ENCODE assay signal across 10 mouse cellular contexts in the genomic region with DNA sequence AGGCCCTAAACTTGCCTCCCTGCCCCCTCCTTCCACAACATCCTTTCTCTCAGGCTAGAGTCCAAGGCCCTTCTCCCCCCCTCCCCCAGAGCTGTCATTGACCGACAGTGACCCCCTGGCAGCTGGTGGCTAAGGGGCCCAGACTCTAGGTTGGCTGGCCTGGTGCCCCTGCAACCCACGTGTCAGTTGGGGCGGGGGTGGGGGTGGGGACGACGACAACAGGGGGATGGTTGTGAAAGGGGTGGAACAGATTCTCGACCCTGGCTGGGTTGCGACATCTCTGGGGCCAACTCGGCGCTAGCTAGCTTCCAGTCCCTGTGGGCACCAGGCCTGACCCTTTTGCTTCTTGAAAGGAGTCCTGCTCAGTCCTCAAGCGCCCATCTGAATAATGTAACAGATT. TPM values are rescaled to one million over a fixed set of nuclear protein-coding genes. Genes with fewer than 3 reads are reported as not detected.
DNase-seq lines count a peak whose midpoint lies in the region; ATAC-seq and TF ChIP-seq lines count a peak whose summit lies in the region.
"Had no signal": no experiment of that assay in that cellular context is flagged by ENCODE, and none has a peak within 500 bp of the region (broad histone marks: within the 10 kb centered on the region; RNA-seq: fewer than 3 reads in every experiment).

No protein-coding gene starts in this region.

- 0 out of 2 replicates have a peak overlapping the region, but pooled peaks have one; percentile 42 for H3K9ac ChIP-seq in heart, embryonic 13.5 days
- H3K9ac ChIP-seq in liver, embryonic 11.5 days (ENCODE audit: low read depth, low read length) = peak overlapping the region; percentile 10; the same call in 1 of the 2 replicates

- H3K36me3 ChIP-seq in heart, embryonic 13.5 days = peaks cover 17% of the 10 kb centered on the region
- H3K36me3 ChIP-seq in liver, embryonic 11.5 days (ENCODE audit: control insufficient read depth, insufficient read depth, low read length) = peaks cover 12% of the 10 kb centered on the region
- H3K36me3 ChIP-seq in myocyte (ENCODE audit: control insufficient read depth, insufficient read depth) = no peaks in the 10 kb centered on the region

- 0 out of 2 replicates have a peak, but pooled peaks cover 2% of the 10 kb centered on the region for H3K4me1 ChIP-seq in cerebellum, adult 2 months (ENCODE audit: control insufficient read depth, insufficient read depth, low read length)
- H3K4me1 ChIP-seq in heart, embryonic 13.5 days = peaks cover 58% of the 10 kb centered on the region
- H3K4me1 ChIP-seq in liver, embryonic 11.5 days (replicated peaks; ENCODE audit: control insufficient read depth, insufficient read depth, low read length) = peaks cover 47% of the 10 kb centered on the region

- peak overlapping the region; percentile 22 for H3K4me2 ChIP-seq in heart, embryonic 13.5 days
- peak overlapping the region; percentile 24 for H3K4me2 ChIP-seq in liver, embryonic 11.5 days
- no peak overlapping the region for H3K4me2 ChIP-seq in myocyte (ENCODE audit: low read depth)

- H3K79me2 ChIP-seq in myocyte (ENCODE audit: control insufficient read depth, insufficient read depth) = no peaks in the 10 kb centered on the region

- H3K27ac ChIP-seq in cerebellum, adult 2 months (ENCODE audit: insufficient read depth, low read length) = no peak overlapping the region
- peak overlapping the region; percentile 92 for H3K27ac ChIP-seq in heart, embryonic 13.5 days (replicated peaks)
- peak overlapping the region; percentile 95 for H3K27ac ChIP-seq in liver, embryonic 11.5 days (ENCODE audit: low read depth, low read length)

- no peak overlapping the region for H3K4me3 ChIP-seq in cerebellum, adult 2 months (replicated peaks; ENCODE audit: insufficient read depth, low read depth, low read length)
- no peak overlapping the region for H3K4me3 ChIP-seq in heart, embryonic 13.5 days
- H3K4me3 ChIP-seq in liver, embryonic 11.5 days (ENCODE audit: low read depth, low read length) = no peak overlapping the region
- H3K4me3 ChIP-seq in myocyte = no peak overlapping the region

- H3K9me3 ChIP-seq in heart, embryonic 13.5 days = no peaks in the 10 kb centered on the region
- H3K9me3 ChIP-seq in liver, embryonic 11.5 days (ENCODE audit: control insufficient read depth, low read length) = no peaks in the 10 kb centered on the region

- DNase-seq in cerebellum, adult 2 months = peak; percentile 25 to 51
- no peak for DNase-seq in cerebellum, postnatal 36 days
- DNase-seq in ovary, postnatal 36 days (ENCODE audit: low spot score) = peak; percentile 54
- DNase-seq in ovary, postnatal 14 days (ENCODE audit: low spot score) = no peak
- no peak for DNase-seq in liver, embryonic 11.5 days (ENCODE audit: low spot score)

- WGBS in cerebellum, adult 2 months = 26% methylated on average over 10 of the region's 10 CpGs
- WGBS in heart, embryonic 13.5 days = 18% methylated on average over 10 of the region's 10 CpGs
- WGBS in liver, embryonic 11.5 days = 11% methylated on average over 10 of the region's 10 CpGs

- TF ChIP-seq POLR2A in cerebellum, adult 2 months (IDR thresholded peaks at IDR 0.05; ENCODE audit: borderline replicate concordance, insufficient read depth, low read length) = no peak
- no peak for TF ChIP-seq POLR2A in myocyte (IDR thresholded peaks at IDR 0.05; ENCODE audit: insufficient read length, low read depth)

- H3K27me3 ChIP-seq in cerebellum, adult 2 months (ENCODE audit: control insufficient read depth, insufficient read depth, low read length) = no peaks in the 10 kb centered on the region
- H3K27me3 ChIP-seq in heart, embryonic 13.5 days (replicated peaks) = no peaks in the 10 kb centered on the region
- no peaks in the 10 kb centered on the region for H3K27me3 ChIP-seq in liver, embryonic 11.5 days (replicated peaks; ENCODE audit: control insufficient read depth, insufficient read depth, low read length)
- peaks cover 6% of the 10 kb centered on the region for H3K27me3 ChIP-seq in myocyte (ENCODE audit: control insufficient read depth, insufficient read depth, insufficient read length)

- no peak for TF ChIP-seq CTCF in cerebellum, adult 2 months (IDR thresholded peaks at IDR 0.05; ENCODE audit: borderline replicate concordance, insufficient read depth, low read depth, low read length)

- ATAC-seq in heart, embryonic 13.5 days (ENCODE audit: extremely low read depth, insufficient number of reproducible peaks, low FRiP score, low TSS enrichment) = peak; percentile 19; the same call in 1 of the 2 replicates
- peak; percentile 49 for ATAC-seq in liver, embryonic 11.5 days (replicated peaks; ENCODE audit: low FRiP score)
- no peak for ATAC-seq in erythroblast, adult 5-6 weeks (replicated peaks; ENCODE audit: low FRiP score, poor library complexity, severe bottlenecking)

- H3ac ChIP-seq in myocyte (ENCODE audit: control insufficient read depth, insufficient read length) = no peak overlapping the region

TF ChIP-seq in myocyte, 11 proteins besides CTCF, POLR2A, EP300 and RAD21:
- TF ChIP-seq USF1 (IDR thresholded peaks at IDR 0.05; ENCODE audit: low read depth) = no peak
- TF ChIP-seq SRF (IDR thresholded peaks at IDR 0.05; ENCODE audit: control insufficient read depth, insufficient read length, low read depth) = no peak
- TF ChIP-seq CEBPB (IDR thresholded peaks at IDR 0.05; ENCODE audit: insufficient read depth, poor library complexity, severe bottlenecking) = 0 out of 2 replicates have a peak, but pooled peaks have one; percentile 38

RNA-seq across cellular contexts. Expression of a gene that starts 1.0 kb away (rescaled TPM):
- polyA plus RNA-seq in cerebellum, adult 2 months (2012; rRNA removed) = 5.1 and 6.6 TPM in 2 replicates
- polyA plus RNA-seq in heart, embryonic 13.5 days (2015; fragmentation: Nextera tagmentation; extraction: Ambion mirVana) = 8.8 and 13.9 TPM in 2 replicates
- polyA plus RNA-seq in liver, embryonic 11.5 days (2014; fragmentation: Nextera tagmentation; extraction: Ambion mirVana) = 173 and 199 TPM in 2 replicates
- polyA plus RNA-seq in myocyte (2012; fragmentation: generic; extraction: Trizol) = not detected
- total RNA-seq in erythroblast, adult 5-6 weeks (2015; ENCODE audit: low replicate concordance) = 5.8 TPM in 1 of 2 replicates, not detected in the other
- 3.6 TPM in 1 of 2 replicates, not detected in the other for total RNA-seq in erythroblast, adult 5-6 weeks (2017; ENCODE audit: low replicate concordance)

RNA-seq across cellular contexts. Expression of a gene that starts 5.6 kb away (rescaled TPM):
- 2,800 and 2,936 TPM in 2 replicates for polyA plus RNA-seq in cerebellum, adult 2 months (2012; rRNA removed)
- 480 and 561 TPM in 2 replicates for polyA plus RNA-seq in heart, embryonic 13.5 days (2015; fragmentation: Nextera tagmentation; extraction: Ambion mirVana)
- polyA plus RNA-seq in liver, embryonic 11.5 days (2014; fragmentation: Nextera tagmentation; extraction: Ambion mirVana) = 1,439 and 1,470 TPM in 2 replicates
- 2.3 TPM for polyA plus RNA-seq in myocyte (2012; fragmentation: generic; extraction: Trizol)
- 53.0 and 57.3 TPM in 2 replicates for total RNA-seq in erythroblast, adult 5-6 weeks (2015; ENCODE audit: low replicate concordance)
- total RNA-seq in erythroblast, adult 5-6 weeks (2017; ENCODE audit: low replicate concordance) = 220 and 224 TPM in 2 replicates

RNA-seq across cellular contexts. Expression of a gene that starts 12.1 kb away (rescaled TPM):
- not detected in 2 replicates for polyA plus RNA-seq in cerebellum, adult 2 months (2012; rRNA removed)
- polyA plus RNA-seq in heart, embryonic 13.5 days (2015; fragmentation: Nextera tagmentation; extraction: Ambion mirVana) = 0.84 and 3.7 TPM in 2 replicates
- 4.8 and 5.4 TPM in 2 replicates for polyA plus RNA-seq in liver, embryonic 11.5 days (2014; fragmentation: Nextera tagmentation; extraction: Ambion mirVana)
- polyA plus RNA-seq in myocyte (2012; fragmentation: generic; extraction: Trizol) = not detected
- total RNA-seq in erythroblast, adult 5-6 weeks (2015; ENCODE audit: low replicate concordance) = not detected in 2 replicates
- total RNA-seq in erythroblast, adult 5-6 weeks (2017; ENCODE audit: low replicate concordance) = not detected in 2 replicates
- polyA plus RNA-seq: limb, embryonic 11.5 days had no signal

RNA-seq across cellular contexts. Expression of a gene that starts 12.2 kb away (rescaled TPM):
- not detected in 2 replicates for polyA plus RNA-seq in cerebellum, adult 2 months (2012; rRNA removed)
- 2.9 TPM in 1 of 2 replicates, not detected in the other for polyA plus RNA-seq in heart, embryonic 13.5 days (2015; fragmentation: Nextera tagmentation; extraction: Ambion mirVana)
- polyA plus RNA-seq in liver, embryonic 11.5 days (2014; fragmentation: Nextera tagmentation; extraction: Ambion mirVana) = not detected in 2 replicates
- polyA plus RNA-seq in myocyte (2012; fragmentation: generic; extraction: Trizol) = not detected
- not detected in 2 replicates for total RNA-seq in erythroblast, adult 5-6 weeks (2015; ENCODE audit: low replicate concordance)
- not detected in 2 replicates for total RNA-seq in erythroblast, adult 5-6 weeks (2017; ENCODE audit: low replicate concordance)
- polyA plus RNA-seq: limb, embryonic 11.5 days; stomach, embryonic 14.5 days had no signal

RNA-seq across cellular contexts. Expression of a gene that starts 15.7 kb away (rescaled TPM):
- not detected in 2 replicates for polyA plus RNA-seq in cerebellum, adult 2 months (2012; rRNA removed)
- polyA plus RNA-seq in heart, embryonic 13.5 days (2015; fragmentation: Nextera tagmentation; extraction: Ambion mirVana) = 3.6 and 22.3 TPM in 2 replicates
- polyA plus RNA-seq in liver, embryonic 11.5 days (2014; fragmentation: Nextera tagmentation; extraction: Ambion mirVana) = 235 and 244 TPM in 2 replicates
- not detected for polyA plus RNA-seq in myocyte (2012; fragmentation: generic; extraction: Trizol)
- total RNA-seq in erythroblast, adult 5-6 weeks (2015; ENCODE audit: low replicate concordance) = 10.4 and 16.1 TPM in 2 replicates
- total RNA-seq in erythroblast, adult 5-6 weeks (2017; ENCODE audit: low replicate concordance) = 4.7 and 8.3 TPM in 2 replicates

Comparison
In these comparisons a context has a peak if more than half of its experiments do, and no peak if none do; other contexts are left out.
1. DNase-seq: peak in cerebellum, adult 2 months (2 of 2) and ovary, postnatal 36 days (single experiment); none in cerebellum, postnatal 36 days (0 of 2), ovary, postnatal 14 days (single experiment) and liver, embryonic 11.5 days (single experiment).
2. RNA of a gene that starts 1.0 kb away (polyA plus RNA-seq): 173 to 199 TPM in liver, embryonic 11.5 days; 8.8 to 13.9 TPM in heart, embryonic 13.5 days, 5.1 to 6.6 TPM in cerebellum, adult 2 months and not detected in myocyte (single experiment); every median in the first group is over 10 times any median in the second.
3. RNA of a gene that starts 5.6 kb away (polyA plus RNA-seq): 2,800 to 2,936 TPM in cerebellum, adult 2 months, 1,439 to 1,470 TPM in liver, embryonic 11.5 days and 480 to 561 TPM in heart, embryonic 13.5 days; 2.3 TPM in myocyte (single experiment); every median in the first group is over 100 times any median in the second.